Mouse (Mus musculus): ENCODE results near the gene C330021F23Rik. TPM values are rescaled to one million over a fixed set of nuclear protein-coding genes. Genes with fewer than 3 reads are reported as not detected.
A peak's percentile ranks its signal among the peaks of the same experiment; 100 is the strongest.
"Not testable (repeated sequence)": the region's sequence is repeated elsewhere in the genome, so short reads cannot be mapped to it uniquely, and the experiment has no call there.

The C330021F23Rik gene
- polyA plus RNA-seq, 1 experiment from 2014 or later, result 1.3 TPM

GRCm38 (mm10) chr8:3581961-3582360 is 14.2 kb downstream of the C330021F23Rik start:
- H3K4me1 ChIP-seq (ENCODE audit: control insufficient read depth, insufficient read depth, low read length); H3K36me3 ChIP-seq (ENCODE audit: control insufficient read depth, insufficient read depth, low read length); H3K4me2 ChIP-seq (ENCODE audit: low read length); DNase-seq (ENCODE audit: low spot score); H3K4me3 ChIP-seq (ENCODE audit: low read depth, low read length); H3K27ac ChIP-seq (ENCODE audit: low read depth, low read length); H3K27me3 ChIP-seq (replicated peaks; ENCODE audit: control insufficient read depth, insufficient read depth, low read length); H3K9me3 ChIP-seq (replicated peaks; ENCODE audit: control insufficient read depth, low read length); ATAC-seq; H3K9ac ChIP-seq (ENCODE audit: low read length): not testable (repeated sequence)
- 75% methylated on average over 1 of the region's 3 CpGs for WGBS

GRCm38 (mm10) chr8:3586452-3586851 is 18.7 kb downstream of the C330021F23Rik start:
- DNase-seq (ENCODE audit: low spot score) (no peak), ATAC-seq (no peak)
- Histone ChIP-seq H3K27ac (ENCODE audit: low read depth, low read length) (no peak overlapping the region), H3K27me3 (replicated peaks; ENCODE audit: control insufficient read depth, insufficient read depth, low read length) (no peaks in the 10 kb centered on the region), H3K4me2 (ENCODE audit: low read length) (no peak overlapping the region), H3K4me1 (ENCODE audit: control insufficient read depth, insufficient read depth, low read length) (no peaks in the 10 kb centered on the region), H3K36me3 (ENCODE audit: control insufficient read depth, insufficient read depth, low read length) (no peaks in the 10 kb centered on the region), H3K4me3 (ENCODE audit: low read depth, low read length) (no peak overlapping the region), H3K9me3 (replicated peaks; ENCODE audit: control insufficient read depth, low read length) (no peaks in the 10 kb centered on the region), H3K9ac (ENCODE audit: low read length) (no peak overlapping the region)
- WGBS, result 91% methylated on average over 2 of the region's 2 CpGs

- Histone ChIP-seq H3K9me3 (replicated peaks; ENCODE audit: control insufficient read depth, low read length) (no peaks in the 10 kb centered on the region), H3K4me2 (ENCODE audit: low read length) (peak within 1 kb of the TSS; percentile 80), H3K27ac (ENCODE audit: low read depth, low read length) (peak within 1 kb of the TSS; percentile 80), H3K4me3 (ENCODE audit: low read depth, low read length) (peak within 1 kb of the TSS; percentile 90), H3K27me3 (replicated peaks; ENCODE audit: control insufficient read depth, insufficient read depth, low read length) (no peaks in the 10 kb centered on the region), H3K9ac (ENCODE audit: low read length) (peak within 1 kb of the TSS; percentile 87), H3K4me1 (ENCODE audit: control insufficient read depth, insufficient read depth, low read length) (no peaks in the 10 kb centered on the region), H3K36me3 (ENCODE audit: control insufficient read depth, insufficient read depth, low read length) (no peaks in the 10 kb centered on the region)
- DNase-seq (ENCODE audit: low spot score) (no peak), ATAC-seq (no peak)
- WGBS, result 0% methylated on average over 1 of the region's 7 CpGs
Observed at GRCm38 (mm10) chr8:3586993-3587390, 19.2 kb downstream of the C330021F23Rik start, which contains the start of gene Camsap3. Gene Camsap3, plus strand, starts transcription at chr8:3587293.

- peak; percentile 76 for DNase-seq (ENCODE audit: low spot score)
- WGBS, result under 1% methylated on average over 74 of the region's 77 CpGs
- H3K4me1 ChIP-seq (ENCODE audit: control insufficient read depth, insufficient read depth, low read length), result no peaks in the 10 kb centered on the region
- ATAC-seq, result peak; percentile 86
- H3K4me3 ChIP-seq (ENCODE audit: low read depth, low read length), result peak overlapping the region; percentile 90
- peak overlapping the region; percentile 80 for H3K27ac ChIP-seq (ENCODE audit: low read depth, low read length)
- peak overlapping the region; percentile 87 for H3K9ac ChIP-seq (ENCODE audit: low read length)
- no peaks in the 10 kb centered on the region for H3K9me3 ChIP-seq (replicated peaks; ENCODE audit: control insufficient read depth, low read length)
- no peaks in the 10 kb centered on the region for H3K27me3 ChIP-seq (replicated peaks; ENCODE audit: control insufficient read depth, insufficient read depth, low read length)
- no peaks in the 10 kb centered on the region for H3K36me3 ChIP-seq (ENCODE audit: control insufficient read depth, insufficient read depth, low read length)
- H3K4me2 ChIP-seq (ENCODE audit: low read length), result peak overlapping the region; percentile 80
Observed at GRCm38 (mm10) chr8:3587391-3588257, 19.8 kb downstream of the C330021F23Rik start.

- ATAC-seq (peak; percentile 69), DNase-seq (ENCODE audit: low spot score) (peak; percentile 32)
- H3K4me1 ChIP-seq (ENCODE audit: control insufficient read depth, insufficient read depth, low read length), result no peaks in the 10 kb centered on the region
- no peaks in the 10 kb centered on the region for H3K36me3 ChIP-seq (ENCODE audit: control insufficient read depth, insufficient read depth, low read length)
- peak overlapping the region; percentile 90 for H3K4me3 ChIP-seq (ENCODE audit: low read depth, low read length)
- no peaks in the 10 kb centered on the region for H3K9me3 ChIP-seq (replicated peaks; ENCODE audit: control insufficient read depth, low read length)
- under 1% methylated on average over 11 of the region's 11 CpGs for WGBS
- peak overlapping the region; percentile 80 for H3K4me2 ChIP-seq (ENCODE audit: low read length)
- H3K9ac ChIP-seq (ENCODE audit: low read length), result peak overlapping the region; percentile 87
- H3K27ac ChIP-seq (ENCODE audit: low read depth, low read length), result peak overlapping the region; percentile 80
- H3K27me3 ChIP-seq (replicated peaks; ENCODE audit: control insufficient read depth, insufficient read depth, low read length), result no peaks in the 10 kb centered on the region
Observed at GRCm38 (mm10) chr8:3588258-3588633, 20.5 kb downstream of the C330021F23Rik start.

- Histone ChIP-seq H3K9me3 (replicated peaks; ENCODE audit: control insufficient read depth, low read length) (no peaks in the 10 kb centered on the region), H3K27ac (ENCODE audit: low read depth, low read length) (no peak overlapping the region), H3K27me3 (replicated peaks; ENCODE audit: control insufficient read depth, insufficient read depth, low read length) (no peaks in the 10 kb centered on the region), H3K4me2 (ENCODE audit: low read length) (no peak overlapping the region), H3K4me1 (ENCODE audit: control insufficient read depth, insufficient read depth, low read length) (no peaks in the 10 kb centered on the region), H3K9ac (ENCODE audit: low read length) (no peak overlapping the region), H3K36me3 (ENCODE audit: control insufficient read depth, insufficient read depth, low read length) (peaks cover 4% of the 10 kb centered on the region; the same call in 1 of the 2 replicates), H3K4me3 (ENCODE audit: low read depth, low read length) (no peak overlapping the region)
- ATAC-seq (no peak), DNase-seq (ENCODE audit: low spot score) (no peak)
- 69% methylated on average over 3 of the region's 3 CpGs for WGBS
Observed at GRCm38 (mm10) chr8:3593470-3593869, 25.7 kb downstream of the C330021F23Rik start.

GRCm38 (mm10) chr8:3594466-3594865 is 26.7 kb downstream of the C330021F23Rik start:
- 97% methylated on average over 2 of the region's 2 CpGs for WGBS
- H3K27me3 ChIP-seq (replicated peaks; ENCODE audit: control insufficient read depth, insufficient read depth, low read length), result no peaks in the 10 kb centered on the region

GRCm38 (mm10) chr8:3598054-3598453 is 30.3 kb downstream of the C330021F23Rik start:
- no peak overlapping the region for H3K4me3 ChIP-seq (ENCODE audit: low read depth, low read length)
- 89% methylated on average over 3 of the region's 3 CpGs for WGBS

More at GRCm38 (mm10) chr8:3594466-3594865, 26.7 kb downstream of the C330021F23Rik start:
- no peak overlapping the region for H3K27ac ChIP-seq (ENCODE audit: low read depth, low read length)
- no peaks in the 10 kb centered on the region for H3K9me3 ChIP-seq (replicated peaks; ENCODE audit: control insufficient read depth, low read length)
- no peak overlapping the region for H3K4me2 ChIP-seq (ENCODE audit: low read length)
- DNase-seq (ENCODE audit: low spot score) (no peak), ATAC-seq (no peak)
- no peak overlapping the region for H3K4me3 ChIP-seq (ENCODE audit: low read depth, low read length)
- H3K9ac ChIP-seq (ENCODE audit: low read length), result no peak overlapping the region
- no peaks in the 10 kb centered on the region for H3K4me1 ChIP-seq (ENCODE audit: control insufficient read depth, insufficient read depth, low read length)
- H3K36me3 ChIP-seq (ENCODE audit: control insufficient read depth, insufficient read depth, low read length), result peaks cover 14% of the 10 kb centered on the region

GRCm38 (mm10) chr8:3599219-3599618 is 31.4 kb downstream of the C330021F23Rik start:
- ATAC-seq (no peak), DNase-seq (ENCODE audit: low spot score) (no peak)
- H3K9ac ChIP-seq (ENCODE audit: low read length), result no peak overlapping the region
- H3K27me3 ChIP-seq (replicated peaks; ENCODE audit: control insufficient read depth, insufficient read depth, low read length), result no peaks in the 10 kb centered on the region
- H3K4me1 ChIP-seq (ENCODE audit: control insufficient read depth, insufficient read depth, low read length), result no peaks in the 10 kb centered on the region
- no peak overlapping the region for H3K27ac ChIP-seq (ENCODE audit: low read depth, low read length)
- H3K4me3 ChIP-seq (ENCODE audit: low read depth, low read length), result no peak overlapping the region
- H3K4me2 ChIP-seq (ENCODE audit: low read length), result no peak overlapping the region
- 85% methylated on average over 1 of the region's 1 CpGs for WGBS
- peaks cover 54% of the 10 kb centered on the region for H3K36me3 ChIP-seq (ENCODE audit: control insufficient read depth, insufficient read depth, low read length)
- no peaks in the 10 kb centered on the region for H3K9me3 ChIP-seq (replicated peaks; ENCODE audit: control insufficient read depth, low read length)

More at GRCm38 (mm10) chr8:3598054-3598453, 30.3 kb downstream of the C330021F23Rik start:
- Histone ChIP-seq H3K27me3 (replicated peaks; ENCODE audit: control insufficient read depth, insufficient read depth, low read length) (no peaks in the 10 kb centered on the region), H3K4me1 (ENCODE audit: control insufficient read depth, insufficient read depth, low read length) (no peaks in the 10 kb centered on the region), H3K4me2 (ENCODE audit: low read length) (no peak overlapping the region), H3K27ac (ENCODE audit: low read depth, low read length) (no peak overlapping the region), H3K36me3 (ENCODE audit: control insufficient read depth, insufficient read depth, low read length) (peaks cover 43% of the 10 kb centered on the region), H3K9me3 (replicated peaks; ENCODE audit: control insufficient read depth, low read length) (no peaks in the 10 kb centered on the region), H3K9ac (ENCODE audit: low read length) (no peak overlapping the region)
- no peak for ATAC-seq
- DNase-seq (ENCODE audit: low spot score), result no peak

All from forebrain, embryonic 14.5 days (tissue).